Mouse (Mus musculus): Measurements from ENCODE around the gene Gfpt2.

DNA sequence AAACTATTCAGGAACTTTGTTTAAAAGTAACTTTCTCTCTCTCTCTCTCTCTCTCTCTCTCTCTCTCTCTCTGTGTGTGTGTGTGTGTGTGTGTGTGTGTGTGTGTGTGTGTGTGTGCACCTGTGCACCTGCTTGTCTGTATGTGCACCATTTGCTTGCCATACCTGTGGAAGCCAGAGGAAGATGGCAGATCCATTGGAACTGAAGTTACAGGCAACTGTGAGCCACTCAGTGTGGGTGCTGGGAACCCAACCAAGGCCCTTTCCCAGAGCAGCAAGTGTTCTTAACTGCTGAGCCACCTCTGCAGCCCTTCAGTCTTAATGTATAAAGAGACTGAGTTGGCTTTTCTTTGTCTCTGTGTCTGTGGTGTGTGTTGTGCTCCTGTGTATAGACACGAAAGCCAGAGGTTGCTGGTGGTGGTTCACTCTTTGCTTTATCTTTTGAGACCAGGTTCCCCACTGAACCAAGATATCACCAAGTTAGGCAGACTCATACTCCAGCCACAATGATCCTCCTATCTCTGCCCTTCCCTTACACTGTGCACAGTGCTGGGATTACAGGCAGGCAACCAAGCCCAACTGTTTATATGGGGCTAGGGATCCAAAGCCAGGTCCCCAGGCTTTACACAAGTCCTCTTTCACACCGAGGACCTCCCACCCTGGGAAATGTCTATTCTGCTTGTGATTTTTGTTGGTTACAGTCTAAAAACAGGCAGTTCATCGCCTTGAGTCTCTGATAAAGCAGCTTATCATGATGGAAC is 28.4 kb upstream of the Gfpt2 start:
- no peak for TF ChIP-seq POLR2A (IDR thresholded peaks at IDR 0.05; ENCODE audit: insufficient read length, low read depth)
- no peak for TF ChIP-seq MAX (IDR thresholded peaks at IDR 0.05; ENCODE audit: low read depth)
- TF ChIP-seq E2F4 (IDR thresholded peaks at IDR 0.05; ENCODE audit: insufficient read depth): no peak
- TF ChIP-seq MYOG (IDR thresholded peaks at IDR 0.05; ENCODE audit: control insufficient read depth in 1 of 3, insufficient read depth in 1 of 3, insufficient read length in 2 of 3, low read depth in 2 of 3): no peak
- no peak for TF ChIP-seq TCF3 (IDR thresholded peaks at IDR 0.05; ENCODE audit: insufficient read length, low read depth)
- no peak for TF ChIP-seq POLR2AphosphoS2 (IDR thresholded peaks at IDR 0.05; ENCODE audit: insufficient read length, low read depth)
- no peak for TF ChIP-seq MYOD1 (IDR thresholded peaks at IDR 0.05; ENCODE audit: control insufficient read depth in 1 of 3, insufficient read length in 2 of 3, low read depth in 2 of 3)
- TF ChIP-seq TCF12 (IDR thresholded peaks at IDR 0.05; ENCODE audit: insufficient read depth, poor library complexity, severe bottlenecking): no peak
- no peak for TF ChIP-seq REST (IDR thresholded peaks at IDR 0.05; ENCODE audit: insufficient read depth, insufficient read length)
- TF ChIP-seq USF1 (IDR thresholded peaks at IDR 0.05; ENCODE audit: low read depth): no peak
